Mouse (Mus musculus) lung, adult 2 months (tissue): Measurements from ENCODE around the gene Gstt3.

Source experiments
- CTCF ChIP-seq: fragments of 200-500 bp; IDR thresholded peaks from 2 replicates; pipeline ENCODE4 v1.5.1; 2011; ENCODE audit warnings: mild to moderate bottlenecking, low read length, control low read depth; ENCODE audit not compliant: insufficient read depth
- POLR2A ChIP-seq: fragments of 200-500 bp; IDR thresholded peaks from 2 replicates; pipeline ENCODE4 v1.6.1; 2011; ENCODE audit warnings: low read depth, mild to moderate bottlenecking, control low read depth, low read length, borderline replicate concordance; ENCODE audit errors: extremely low read depth

DNA sequence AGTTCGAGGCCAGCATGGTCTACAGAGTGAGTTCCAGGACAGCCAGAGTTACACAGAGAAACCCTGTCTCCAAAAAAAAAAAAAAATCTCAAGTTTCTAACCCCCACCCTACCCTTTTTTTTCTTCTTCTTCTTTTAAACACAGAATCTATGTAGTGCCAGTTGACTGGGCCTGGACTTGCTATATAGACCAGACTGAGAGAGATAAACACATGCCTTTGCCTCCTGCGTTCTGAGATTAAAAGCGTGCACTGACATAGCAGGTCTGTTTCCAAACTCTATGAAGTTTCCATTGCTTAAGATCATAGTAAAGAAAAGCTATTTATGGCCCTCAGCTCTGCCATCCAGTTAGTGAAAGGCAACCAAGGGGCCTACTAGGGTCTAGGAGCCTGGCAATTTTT is 18.8 kb downstream of the Gstt3 start:
- TF ChIP-seq CTCF: no peak
- TF ChIP-seq POLR2A: no peak
